Mouse (Mus musculus): ENCODE data around the gene Ccdc9b. TPM values are rescaled to one million over a fixed set of nuclear protein-coding genes. Genes with fewer than 3 reads are reported as not detected.
A peak's percentile ranks its signal among the peaks of the same experiment; 100 is the strongest.

Gene Ccdc9b
- polyA plus RNA-seq, 1 experiment from 2014 or later: 0.37 TPM

DNA sequence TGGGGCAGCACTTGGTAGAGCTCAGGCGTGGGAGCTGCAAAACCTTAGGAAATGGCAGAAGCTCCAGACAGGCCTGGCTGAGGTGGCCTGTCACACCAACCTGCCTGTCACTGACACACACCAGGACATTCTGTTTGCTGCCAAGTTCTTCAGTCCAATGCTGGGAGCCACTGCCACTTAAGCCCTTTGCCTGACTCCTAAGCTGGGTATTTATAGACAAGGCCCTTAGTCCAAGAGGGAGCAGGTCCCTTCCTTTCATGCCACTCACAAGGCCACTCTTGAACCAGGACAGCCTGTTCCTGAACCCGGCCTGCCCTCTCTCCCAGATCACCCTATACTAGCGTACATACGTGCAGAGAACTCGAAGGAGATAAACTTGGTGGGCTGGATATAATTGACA, 45.8 kb downstream of the Ccdc9b start:
- no peak overlapping the region for H3K27ac ChIP-seq (ENCODE audit: low read length)
- no peak for ATAC-seq (ENCODE audit: low read depth)
- 64% methylated on average over 5 of the region's 5 CpGs for WGBS (ENCODE audit: insufficient replicate concordance)
- no peak overlapping the region for H3K4me3 ChIP-seq (ENCODE audit: low read depth, low read length)
- no peaks in the 10 kb centered on the region for H3K36me3 ChIP-seq (ENCODE audit: control insufficient read depth, insufficient read depth)
- peaks cover 11% of the 10 kb centered on the region for H3K27me3 ChIP-seq (ENCODE audit: control insufficient read depth, insufficient read depth, low read depth, low read length)
- no peak overlapping the region for H3K4me2 ChIP-seq (ENCODE audit: low read depth, low read length)
- no peaks in the 10 kb centered on the region for H3K4me1 ChIP-seq (ENCODE audit: control insufficient read depth, low read depth, low read length)
- no peak overlapping the region for H3K9ac ChIP-seq (ENCODE audit: low read depth, low read length)
- H3K9me3 ChIP-seq (replicated peaks; ENCODE audit: control insufficient read depth, low read length): no peaks in the 10 kb centered on the region

DNA sequence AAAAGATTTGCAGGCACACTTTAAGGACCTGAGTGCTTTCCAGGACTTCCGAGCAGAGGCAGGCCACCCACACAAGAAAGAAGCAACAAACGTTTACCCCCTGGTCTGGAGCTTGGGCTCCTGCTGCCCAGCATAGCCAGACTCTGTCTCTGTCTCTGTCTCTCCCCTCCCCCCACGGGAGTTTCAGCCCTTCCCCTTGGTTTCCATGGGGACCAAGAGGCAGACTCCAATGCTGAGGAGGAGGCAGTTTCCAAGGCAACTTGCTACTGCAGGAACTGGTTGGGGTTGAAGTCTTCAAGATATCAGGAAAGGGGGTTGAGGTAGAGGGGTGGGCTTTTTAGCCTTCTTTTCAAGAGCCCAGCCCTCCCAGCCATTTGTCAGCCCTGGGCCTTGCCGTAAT, 48.2 kb downstream of the Ccdc9b start:
- Histone ChIP-seq H3K27me3 (ENCODE audit: control insufficient read depth, insufficient read depth, low read depth, low read length) (peaks cover 33% of the 10 kb centered on the region), H3K4me2 (ENCODE audit: low read depth, low read length) (no peak overlapping the region)
- WGBS (ENCODE audit: insufficient replicate concordance): 48% methylated on average over 4 of the region's 4 CpGs

DNA sequence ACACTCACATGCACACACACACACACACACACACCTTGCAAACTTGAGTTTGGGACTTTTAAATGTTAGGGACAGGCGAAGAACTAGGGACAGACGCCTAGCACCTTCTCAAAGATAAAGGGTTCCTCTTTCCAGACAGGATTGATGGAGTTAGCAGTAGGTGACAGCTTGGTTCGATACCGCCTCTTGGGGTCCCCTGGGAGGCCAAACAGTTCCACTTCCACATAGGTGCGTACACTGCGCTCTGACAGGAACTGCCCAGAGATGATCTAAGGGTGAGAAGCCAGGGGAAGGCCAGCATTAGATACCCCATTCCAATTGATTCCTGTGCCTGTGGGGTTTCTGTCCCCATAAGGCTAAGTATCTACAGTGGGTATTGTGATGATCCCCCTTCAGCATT, 48.8 kb downstream of the Ccdc9b start:
- Histone ChIP-seq H3K4me1 (ENCODE audit: control insufficient read depth, low read depth, low read length) (peaks cover 9% of the 10 kb centered on the region), H3K27me3 (ENCODE audit: control insufficient read depth, insufficient read depth, low read depth, low read length) (peaks cover 38% of the 10 kb centered on the region)

More for the DNA sequence above, 48.2 kb downstream of the Ccdc9b start:
- H3K36me3 ChIP-seq (ENCODE audit: control insufficient read depth, insufficient read depth): no peaks in the 10 kb centered on the region
- H3K9ac ChIP-seq (ENCODE audit: low read depth, low read length): no peak overlapping the region
- peaks cover 9% of the 10 kb centered on the region for H3K4me1 ChIP-seq (ENCODE audit: control insufficient read depth, low read depth, low read length)
- no peaks in the 10 kb centered on the region for H3K9me3 ChIP-seq (replicated peaks; ENCODE audit: control insufficient read depth, low read length)
- H3K4me3 ChIP-seq (ENCODE audit: low read depth, low read length): no peak overlapping the region
- no peak overlapping the region for H3K27ac ChIP-seq (ENCODE audit: low read length)
- ATAC-seq (ENCODE audit: low read depth): no peak

DNA sequence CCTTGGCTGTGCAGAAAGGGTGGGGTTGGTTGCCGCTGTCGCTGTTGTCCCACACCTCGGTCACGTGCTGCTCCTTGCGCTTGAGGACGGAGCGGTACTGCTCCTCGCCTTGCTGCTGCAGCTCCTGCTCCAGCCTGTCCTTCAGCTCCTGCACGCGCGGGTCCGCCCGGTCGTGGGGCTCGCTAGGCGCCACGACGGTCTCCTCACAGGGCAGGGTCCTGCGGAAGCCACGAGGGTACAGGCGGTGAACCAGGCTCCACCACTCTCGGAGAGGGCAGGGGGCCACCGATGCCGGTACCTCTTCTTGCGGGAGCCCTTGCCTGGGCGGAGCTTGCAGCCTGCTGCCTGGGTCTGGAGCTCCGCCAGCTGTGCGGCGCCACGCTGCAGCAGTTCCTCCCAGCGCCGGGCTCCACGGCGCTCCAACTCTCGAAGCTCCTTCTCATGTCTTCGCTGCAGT, 51.4 kb downstream of the Ccdc9b start:
- Histone ChIP-seq H3K36me3 (ENCODE audit: control insufficient read depth, insufficient read depth) (no peaks in the 10 kb centered on the region), H3K4me1 (ENCODE audit: control insufficient read depth, low read depth, low read length) (peaks cover 9% of the 10 kb centered on the region), H3K4me3 (ENCODE audit: low read depth, low read length) (peak overlapping the region; percentile 30; the same call in 1 of the 2 replicates), H3K9ac (ENCODE audit: low read depth, low read length) (no peak overlapping the region), H3K27ac (ENCODE audit: low read length) (no peak overlapping the region), H3K27me3 (ENCODE audit: control insufficient read depth, insufficient read depth, low read depth, low read length) (peaks cover 62% of the 10 kb centered on the region), H3K4me2 (ENCODE audit: low read depth, low read length) (peak overlapping the region; percentile 49), H3K9me3 (replicated peaks; ENCODE audit: control insufficient read depth, low read length) (no peaks in the 10 kb centered on the region)
- ATAC-seq (ENCODE audit: low read depth): peak; percentile 25
- 30% methylated on average over 33 of the region's 36 CpGs for WGBS (ENCODE audit: insufficient replicate concordance)

More for the DNA sequence above, 48.8 kb downstream of the Ccdc9b start:
- WGBS (ENCODE audit: insufficient replicate concordance): 74% methylated on average over 6 of the region's 6 CpGs
- Histone ChIP-seq H3K4me3 (ENCODE audit: low read depth, low read length) (no peak overlapping the region), H3K9ac (ENCODE audit: low read depth, low read length) (no peak overlapping the region), H3K27ac (ENCODE audit: low read length) (no peak overlapping the region), H3K36me3 (ENCODE audit: control insufficient read depth, insufficient read depth) (no peaks in the 10 kb centered on the region), H3K4me2 (ENCODE audit: low read depth, low read length) (no peak overlapping the region), H3K9me3 (replicated peaks; ENCODE audit: control insufficient read depth, low read length) (no peaks in the 10 kb centered on the region)
- no peak for ATAC-seq (ENCODE audit: low read depth)

DNA sequence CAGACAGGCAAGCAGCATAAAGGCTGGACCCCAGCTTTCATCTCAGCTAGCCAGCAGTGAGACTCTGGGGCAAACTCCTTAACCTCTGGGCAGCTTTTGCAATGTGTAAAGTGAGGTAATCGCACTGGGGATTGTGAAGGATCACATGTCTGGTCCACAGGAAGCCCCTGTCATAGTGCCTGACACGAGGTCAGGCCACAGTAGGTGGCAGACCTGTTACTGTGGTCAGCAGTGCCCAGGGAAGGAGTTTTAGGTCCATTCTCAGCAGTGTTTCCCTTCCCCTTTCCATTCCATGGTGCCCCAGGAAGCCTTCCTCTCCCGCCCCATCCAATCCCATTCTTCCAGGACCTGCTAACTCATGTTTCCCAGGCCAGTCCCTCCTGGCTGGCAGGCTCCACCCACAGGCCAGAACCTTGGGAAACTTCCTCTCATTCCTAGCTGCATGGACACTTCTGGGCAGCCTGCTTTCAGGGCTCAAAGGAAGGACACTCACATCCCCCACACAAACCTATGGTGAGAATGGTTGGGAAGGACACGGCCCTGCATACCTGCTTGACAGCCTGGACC, 52.7 kb downstream of the Ccdc9b start:
- Histone ChIP-seq H3K4me1 (ENCODE audit: control insufficient read depth, low read depth, low read length) (peaks cover 9% of the 10 kb centered on the region), H3K36me3 (ENCODE audit: control insufficient read depth, insufficient read depth) (no peaks in the 10 kb centered on the region), H3K9me3 (replicated peaks; ENCODE audit: control insufficient read depth, low read length) (no peaks in the 10 kb centered on the region), H3K9ac (ENCODE audit: low read depth, low read length) (no peak overlapping the region), H3K4me2 (ENCODE audit: low read depth, low read length) (no peak overlapping the region), H3K27ac (ENCODE audit: low read length) (no peak overlapping the region), H3K4me3 (ENCODE audit: low read depth, low read length) (no peak overlapping the region), H3K27me3 (ENCODE audit: control insufficient read depth, insufficient read depth, low read depth, low read length) (peaks cover 75% of the 10 kb centered on the region)
- WGBS (ENCODE audit: insufficient replicate concordance): 30% methylated on average over 4 of the region's 4 CpGs
- ATAC-seq (ENCODE audit: low read depth): no peak; the same call in 1 of the 2 replicates

DNA sequence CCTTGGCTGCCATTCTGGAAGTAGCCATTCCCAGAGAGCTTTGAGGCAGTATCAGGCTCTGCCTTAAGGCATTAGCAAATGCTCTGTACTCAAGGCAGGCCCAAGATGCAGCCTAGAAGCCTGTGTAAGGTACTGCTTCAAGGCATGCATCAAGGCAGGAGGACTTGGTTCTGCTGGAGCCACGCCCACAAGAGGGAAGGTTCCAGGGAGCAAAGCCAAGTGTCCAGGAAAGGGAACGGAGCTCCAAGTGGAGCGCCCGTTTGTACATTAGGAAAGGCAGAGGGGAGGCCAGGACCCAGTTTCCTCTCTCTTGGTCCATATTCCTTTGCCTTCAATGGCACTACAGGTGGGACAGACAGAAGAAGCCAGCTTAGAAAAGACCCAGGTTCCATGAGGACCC, 54.0 kb downstream of the Ccdc9b start:
- Histone ChIP-seq H3K27ac (ENCODE audit: low read length) (no peak overlapping the region), H3K4me2 (ENCODE audit: low read depth, low read length) (no peak overlapping the region), H3K9me3 (replicated peaks; ENCODE audit: control insufficient read depth, low read length) (no peaks in the 10 kb centered on the region), H3K36me3 (ENCODE audit: control insufficient read depth, insufficient read depth) (no peaks in the 10 kb centered on the region), H3K9ac (ENCODE audit: low read depth, low read length) (no peak overlapping the region), H3K4me3 (ENCODE audit: low read depth, low read length) (no peak overlapping the region), H3K27me3 (ENCODE audit: control insufficient read depth, insufficient read depth, low read depth, low read length) (peaks cover 88% of the 10 kb centered on the region), H3K4me1 (ENCODE audit: control insufficient read depth, low read depth, low read length) (peaks cover 15% of the 10 kb centered on the region)
- WGBS (ENCODE audit: insufficient replicate concordance): 65% methylated on average over 4 of the region's 4 CpGs
- no peak for ATAC-seq (ENCODE audit: low read depth)

DNA sequence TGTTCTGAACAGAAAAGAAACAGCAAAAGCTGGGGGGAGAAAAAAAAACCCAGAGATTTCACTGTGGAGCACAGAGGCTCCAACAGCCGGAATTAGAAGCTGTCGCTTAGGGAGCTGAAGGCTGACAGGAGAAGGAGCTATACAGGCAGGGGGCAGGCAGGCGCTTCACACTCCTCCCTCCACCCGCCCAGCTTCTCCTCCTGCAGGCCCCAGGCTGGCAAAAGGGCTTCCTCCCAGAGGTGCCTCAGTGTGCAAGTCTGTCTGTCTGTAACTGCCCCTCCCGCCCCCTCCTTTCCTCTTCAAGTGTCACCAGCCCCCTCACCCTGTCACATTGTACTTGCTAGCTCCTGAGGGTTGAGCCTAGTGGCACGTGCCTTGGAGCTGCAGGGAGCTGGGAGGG, 56.0 kb downstream of the Ccdc9b start:
- ATAC-seq (ENCODE audit: low read depth): no peak
- WGBS (ENCODE audit: insufficient replicate concordance): 8% methylated on average over 6 of the region's 6 CpGs
- Histone ChIP-seq H3K4me1 (ENCODE audit: control insufficient read depth, low read depth, low read length) (peaks cover 26% of the 10 kb centered on the region), H3K9ac (ENCODE audit: low read depth, low read length) (no peak overlapping the region), H3K4me3 (ENCODE audit: low read depth, low read length) (no peak overlapping the region), H3K27ac (ENCODE audit: low read length) (no peak overlapping the region), H3K4me2 (ENCODE audit: low read depth, low read length) (no peak overlapping the region), H3K36me3 (ENCODE audit: control insufficient read depth, insufficient read depth) (no peaks in the 10 kb centered on the region), H3K9me3 (replicated peaks; ENCODE audit: control insufficient read depth, low read length) (no peaks in the 10 kb centered on the region), H3K27me3 (ENCODE audit: control insufficient read depth, insufficient read depth, low read depth, low read length) (peaks cover 95% of the 10 kb centered on the region)

Other genes with a start within 250 kb of the Ccdc9b start
- 0.59 and 0.62 TPM in 2 replicates for gene Bmf, start 213.0 kb downstream of the Ccdc9b start, polyA plus RNA-seq (2015; fragmentation: Nextera tagmentation; extraction: Ambion mirVana)
- 40.6 and 42.3 TPM in 2 replicates for gene Bub1b, start 164.4 kb downstream of the Ccdc9b start, polyA plus RNA-seq (2015; fragmentation: Nextera tagmentation; extraction: Ambion mirVana)
- 0.14 and 0.30 TPM in 2 replicates for gene Pak6, start 99.4 kb downstream of the Ccdc9b start, polyA plus RNA-seq (2015; fragmentation: Nextera tagmentation; extraction: Ambion mirVana)
- gene Ankrd63, start 58.7 kb downstream of the Ccdc9b start, polyA plus RNA-seq (2015; fragmentation: Nextera tagmentation; extraction: Ambion mirVana): 0.02 and 0.06 TPM in 2 replicates
- 2.3 and 3.0 TPM in 2 replicates for gene Plcb2, start 34.2 kb downstream of the Ccdc9b start, polyA plus RNA-seq (2015; fragmentation: Nextera tagmentation; extraction: Ambion mirVana)
- gene Inafm2, start 16.9 kb downstream of the Ccdc9b start, polyA plus RNA-seq (2015; fragmentation: Nextera tagmentation; extraction: Ambion mirVana): 12.0 and 12.1 TPM in 2 replicates
- 0.85 TPM in 1 of 2 replicates, not detected in the other for gene Phgr1, start 10.1 kb upstream of the Ccdc9b start, polyA plus RNA-seq (2015; fragmentation: Nextera tagmentation; extraction: Ambion mirVana)
- 0.19 TPM in 2 replicates for gene Disp2, start 17.1 kb upstream of the Ccdc9b start, polyA plus RNA-seq (2015; fragmentation: Nextera tagmentation; extraction: Ambion mirVana)
- 63.5 and 64.4 TPM in 2 replicates for gene Knstrn, start 51.3 kb upstream of the Ccdc9b start, polyA plus RNA-seq (2015; fragmentation: Nextera tagmentation; extraction: Ambion mirVana)
- 45.3 and 50.3 TPM in 2 replicates for gene Ivd, start 99.3 kb upstream of the Ccdc9b start, polyA plus RNA-seq (2015; fragmentation: Nextera tagmentation; extraction: Ambion mirVana)
- gene Bahd1, start 137.7 kb upstream of the Ccdc9b start, polyA plus RNA-seq (2015; fragmentation: Nextera tagmentation; extraction: Ambion mirVana): 2.9 and 3.0 TPM in 2 replicates
- 4.0 and 4.9 TPM in 2 replicates for gene Chst14, start 163.8 kb upstream of the Ccdc9b start, polyA plus RNA-seq (2015; fragmentation: Nextera tagmentation; extraction: Ambion mirVana)